Mouse (Mus musculus) C2C12 (cell line): ENCODE measurements at regions not wholly inside any gene's neighbourhood (a gene's known extent, or its start where the extent isn't known, plus 50 kb on each side); places are given as distances from the start of the nearest gene placed in this dataset.

Source experiments
- CEBPB ChIP-seq: IDR thresholded peaks from one replicate; pipeline ENCODE4 v1.6.1; 2011; ENCODE audit warnings: low read depth, mild to moderate bottlenecking, control low read depth, moderate library complexity
- CTCF ChIP-seq: IDR thresholded peaks from one replicate; pipeline ENCODE4 v1.5.1; 2011; ENCODE audit not compliant: control insufficient read depth, insufficient read depth, insufficient read length
- FOSL1 ChIP-seq: IDR thresholded peaks from one replicate; pipeline ENCODE4 v1.8.0; 2011; ENCODE audit warnings: mild to moderate bottlenecking, low read length; ENCODE audit not compliant: poor library complexity, insufficient read depth, severe bottlenecking
- MAX ChIP-seq: IDR thresholded peaks from one replicate; pipeline ENCODE4 v1.6.1; 2011; ENCODE audit warnings: mild to moderate bottlenecking, control low read depth
- MYOD1 ChIP-seq: IDR thresholded peaks from one replicate; pipeline ENCODE4 v1.6.1; 2011; ENCODE audit warnings: low read depth; ENCODE audit not compliant: control insufficient read depth, insufficient read length
- MYOG ChIP-seq: IDR thresholded peaks from one replicate; pipeline ENCODE4 v1.6.1; 2011; ENCODE audit not compliant: control insufficient read depth, insufficient read length; ENCODE audit errors: extremely low read depth
- USF1 ChIP-seq: IDR thresholded peaks from one replicate; pipeline ENCODE4 v1.6.1; 2011; ENCODE audit warnings: low read depth, mild to moderate bottlenecking, control low read depth, moderate library complexity

GRCm38 (mm10) chr15:74329221-74329620, 306.9 kb downstream of the Mroh4 start:
- no peak for TF ChIP-seq USF1
- TF ChIP-seq CTCF = no peak
- no peak for TF ChIP-seq MAX
- TF ChIP-seq MYOD1 = no peak
- no peak for TF ChIP-seq CEBPB
- no peak for TF ChIP-seq MYOG
- no peak for TF ChIP-seq FOSL1
